Mouse (Mus musculus) kidney, adult 2 months (tissue): Measurements from ENCODE around the gene Fam89b.

ENCODE experiments used
- CTCF ChIP-seq: fragments of 200-500 bp; conservative IDR thresholded peaks from 2 replicates; pipeline ENCODE4 v1.5.1; 2011; ENCODE audit warnings: low read depth, mild to moderate bottlenecking, control low read depth, low read length, moderate library complexity, mixed read lengths; ENCODE audit not compliant: insufficient read depth, insufficient read length
- POLR2A ChIP-seq: fragments of 200-500 bp; IDR thresholded peaks from one replicate; pipeline ENCODE4 v1.6.1; 2011; ENCODE audit warnings: low read depth, low read length, control low read depth

DNA sequence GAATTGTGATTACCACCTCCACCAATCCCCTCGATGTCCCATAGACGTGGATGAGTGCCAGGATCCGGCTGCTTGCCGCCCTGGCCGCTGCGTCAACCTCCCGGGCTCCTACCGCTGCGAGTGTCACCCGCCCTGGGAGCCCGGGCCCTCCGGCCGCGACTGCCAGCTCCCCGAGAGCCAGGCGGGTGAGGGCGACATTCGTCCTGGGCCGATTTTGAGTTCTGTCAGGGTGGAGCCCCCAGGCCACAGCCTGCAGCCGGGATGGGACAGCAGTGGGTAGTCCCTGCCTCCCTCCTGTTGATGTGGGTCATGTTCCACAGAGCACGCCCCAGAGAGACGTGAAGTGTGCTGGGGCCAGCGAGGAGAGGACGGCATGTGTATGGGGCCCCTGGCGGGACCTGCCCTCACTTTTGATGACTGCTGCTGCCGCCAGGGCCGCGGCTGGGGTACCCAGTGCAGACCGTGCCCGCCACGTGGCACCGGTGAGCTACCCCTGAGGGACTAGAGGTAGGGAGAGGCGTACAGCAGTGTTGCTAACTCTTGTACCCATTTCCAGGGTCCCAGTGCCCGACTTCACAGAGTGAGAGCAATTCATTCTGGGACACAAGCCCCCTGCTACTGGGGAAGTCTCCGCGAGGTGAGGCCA is 27.7 kb upstream of the Fam89b start:
- TF ChIP-seq CTCF (no peak), POLR2A (no peak)
